Mouse (Mus musculus) kidney, adult 9 months (tissue): ENCODE measurements at regions not wholly inside any gene's neighbourhood (a gene's known extent, or its start where the extent isn't known, plus 50 kb on each side); places are given as distances from the start of the nearest gene placed in this dataset.

Experiments
- DNase-seq: peaks from one replicate; pipeline ENCODE4 v3.0.0; 2022

GRCm38 (mm10) chr14:105950924-105951323 lies 54.3 kb upstream of the Spry2 start:
- no peak for DNase-seq

- no peak for DNase-seq
These were observed 58.5 kb upstream of the Spry2 start for GRCm38 (mm10) chr14:105955082-105955481.

GRCm38 (mm10) chr14:105956796-105957195 lies 60.2 kb upstream of the Spry2 start:
- DNase-seq, result no peak

- DNase-seq, result no peak
These were observed 61.4 kb upstream of the Spry2 start for GRCm38 (mm10) chr14:105958005-105958404.

GRCm38 (mm10) chr14:105979544-105980323 lies 83.1 kb upstream of the Spry2 start:
- DNase-seq, result peak; percentile 65

GRCm38 (mm10) chr14:105980324-105980680 lies 83.7 kb upstream of the Spry2 start:
- DNase-seq, result no peak

GRCm38 (mm10) chr14:105987341-105987882 lies 90.8 kb upstream of the Spry2 start:
- DNase-seq, result no peak

GRCm38 (mm10) chr14:105988738-105989137 lies 92.1 kb upstream of the Spry2 start:
- no peak for DNase-seq

- DNase-seq, result no peak
These were observed 96.5 kb upstream of the Spry2 start for GRCm38 (mm10) chr14:105993124-105993523.

- peak; percentile 35 for DNase-seq
These were observed 103.2 kb upstream of the Spry2 start for GRCm38 (mm10) chr14:105999801-106000200.

GRCm38 (mm10) chr14:106007769-106008168 lies 98.2 kb upstream of the Trim52 start:
- DNase-seq, result no peak

- no peak for DNase-seq
These were observed 97.0 kb upstream of the Trim52 start for GRCm38 (mm10) chr14:106008951-106009350.

- DNase-seq, result no peak
These were observed 95.0 kb upstream of the Trim52 start for GRCm38 (mm10) chr14:106010961-106011360.

- peak; percentile 32 for DNase-seq
These were observed 94.0 kb upstream of the Trim52 start for GRCm38 (mm10) chr14:106011991-106012427.

GRCm38 (mm10) chr14:106022806-106023205 lies 83.2 kb upstream of the Trim52 start:
- no peak for DNase-seq

GRCm38 (mm10) chr14:106026815-106027214 lies 79.2 kb upstream of the Trim52 start:
- DNase-seq, result no peak

- no peak for DNase-seq
These were observed 78.3 kb upstream of the Trim52 start for GRCm38 (mm10) chr14:106027686-106028085.

GRCm38 (mm10) chr14:106031094-106031493 lies 74.9 kb upstream of the Trim52 start:
- no peak for DNase-seq

- DNase-seq, result no peak
These were observed 72.2 kb upstream of the Trim52 start for GRCm38 (mm10) chr14:106033793-106034192.

- no peak for DNase-seq
These were observed 70.9 kb upstream of the Trim52 start for GRCm38 (mm10) chr14:106034933-106035665.

- DNase-seq, result no peak
These were observed 61.7 kb upstream of the Trim52 start for GRCm38 (mm10) chr14:106044274-106044673.

GRCm38 (mm10) chr14:106050231-106050630 lies 55.8 kb upstream of the Trim52 start:
- no peak for DNase-seq

GRCm38 (mm10) chr14:106052585-106053551 lies 53.1 kb upstream of the Trim52 start:
- no peak for DNase-seq
